Mouse (Mus musculus) small intestine, adult 2 months (tissue): Measurements from ENCODE around the gene Rtf2. TPM values are rescaled to one million over a fixed set of nuclear protein-coding genes. Genes with fewer than 3 reads are reported as not detected.
A peak's percentile ranks its signal among the peaks of the same experiment; 100 is the strongest.

ENCODE experiments used
- H3K27ac ChIP-seq: fragments of 200-500 bp; 2 replicates; pipeline ENCODE4 v1.5.1; 2012; ENCODE audit warnings: low read depth, low read length, control low read depth, inconsistent platforms; ENCODE audit not compliant: insufficient read depth
- H3K27me3 ChIP-seq: fragments of 200-500 bp; 2 replicates; pipeline ENCODE4 v1.6.1; 2012; ENCODE audit warnings: mild to moderate bottlenecking, moderate library complexity, low read length, inconsistent platforms; ENCODE audit not compliant: control insufficient read depth, insufficient read depth
- H3K36me3 ChIP-seq: fragments of 200-500 bp; 2 replicates; pipeline ENCODE4 v1.6.1; 2012; ENCODE audit warnings: mild to moderate bottlenecking, low read length, control low read depth, inconsistent platforms; ENCODE audit not compliant: control insufficient read depth, insufficient read depth
- H3K4me1 ChIP-seq: fragments of 200-500 bp; 2 replicates; pipeline ENCODE4 v1.6.1; 2012; ENCODE audit warnings: low read length, inconsistent platforms, mixed read lengths; ENCODE audit not compliant: control insufficient read depth, insufficient read depth, insufficient read length
- H3K4me3 ChIP-seq: fragments of 200-500 bp; 2 replicates; pipeline ENCODE4 v1.5.1; 2012; ENCODE audit warnings: low read depth, mild to moderate bottlenecking, control low read depth, inconsistent platforms, low read length, moderate library complexity
- CTCF ChIP-seq: fragments of 200-500 bp; IDR thresholded peaks from 2 replicates; pipeline ENCODE4 v1.5.1; 2012; ENCODE audit warnings: low read depth, mild to moderate bottlenecking, control low read depth, inconsistent platforms, low read length, moderate library complexity, mixed read lengths; ENCODE audit not compliant: insufficient replicate concordance, insufficient read length; ENCODE audit errors: extremely low read depth
- POLR2A ChIP-seq: fragments of 200-500 bp; IDR thresholded peaks from 2 replicates; pipeline ENCODE4 v1.6.1; 2012; ENCODE audit warnings: low read depth, mild to moderate bottlenecking, control low read depth, inconsistent platforms, low read length, moderate library complexity
- WGBS: fragments of 180-500 bp; shearing (Covaris S2); methylation state at CpG from one replicate; pipeline ENCODE4 v1.1.7; 2018; 5-methylcytosine and 5-hydroxymethylcytosine counted together
- polyA plus RNA-seq: library from polyadenylated mRNA; depleted of rRNA; stranded (reverse); fragments of >200 nt; gene quantifications from 2 replicates; pipeline ENCODE4 v1.2.3, GENCODE M21; 2012

Gene Rtf2
- polyA plus RNA-seq, 1 experiment: 35.9 TPM

DNA sequence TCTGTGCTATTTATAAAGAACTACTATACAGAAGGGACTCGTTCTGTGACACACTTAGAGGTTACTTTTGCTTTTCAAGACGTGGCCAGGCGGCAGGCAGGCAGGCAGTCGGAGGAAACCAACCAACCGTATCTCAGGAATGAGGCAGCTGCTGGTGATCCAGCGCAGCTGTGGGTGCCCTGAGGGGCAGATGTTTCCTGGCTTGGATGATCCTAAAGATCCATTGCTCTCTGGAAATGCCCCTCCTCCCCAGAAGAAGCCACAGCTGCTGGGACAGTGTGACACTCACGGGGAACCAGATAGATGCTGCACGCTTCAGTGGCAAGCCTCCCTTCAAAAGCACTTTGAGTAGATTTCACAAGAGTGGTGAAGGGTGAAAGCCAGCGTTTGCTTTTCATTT, 27.9 kb upstream of the Rtf2 start:
- no peaks in the 10 kb centered on the region for H3K4me1 ChIP-seq
- TF ChIP-seq CTCF (no peak), POLR2A (no peak)
- no peaks in the 10 kb centered on the region for H3K36me3 ChIP-seq
- 21% methylated on average over 9 of the region's 9 CpGs for WGBS
- H3K27ac ChIP-seq: no peak overlapping the region
- peak overlapping the region; percentile 15; the same call in 1 of the 2 replicates for H3K4me3 ChIP-seq
- H3K27me3 ChIP-seq: no peaks in the 10 kb centered on the region

DNA sequence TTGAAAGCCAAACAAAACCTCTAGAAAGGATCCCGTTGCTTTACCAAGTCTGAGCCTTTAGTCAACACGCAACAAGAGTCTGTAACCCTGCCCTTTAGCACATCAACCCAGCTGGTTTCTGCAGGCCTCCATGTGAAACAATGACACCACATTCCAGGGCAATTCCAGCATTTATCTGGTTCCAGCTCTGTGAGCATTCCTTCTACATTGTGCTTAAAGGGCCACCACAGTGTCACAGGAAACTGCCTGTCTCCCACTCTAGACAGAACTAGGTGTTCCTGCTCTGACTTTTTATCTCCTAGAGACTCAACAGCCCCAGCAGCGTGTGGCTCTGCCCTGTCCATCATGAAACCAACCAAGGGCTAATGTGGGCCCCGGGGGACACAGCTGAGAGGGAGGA, 27.1 kb upstream of the Rtf2 start:
- Histone ChIP-seq H3K27me3 (no peaks in the 10 kb centered on the region), H3K27ac (no peak overlapping the region), H3K36me3 (no peaks in the 10 kb centered on the region), H3K4me3 (no peak overlapping the region), H3K4me1 (no peaks in the 10 kb centered on the region)
- WGBS: 22% methylated on average over 4 of the region's 4 CpGs
- TF ChIP-seq POLR2A: no peak
- TF ChIP-seq CTCF: no peak

DNA sequence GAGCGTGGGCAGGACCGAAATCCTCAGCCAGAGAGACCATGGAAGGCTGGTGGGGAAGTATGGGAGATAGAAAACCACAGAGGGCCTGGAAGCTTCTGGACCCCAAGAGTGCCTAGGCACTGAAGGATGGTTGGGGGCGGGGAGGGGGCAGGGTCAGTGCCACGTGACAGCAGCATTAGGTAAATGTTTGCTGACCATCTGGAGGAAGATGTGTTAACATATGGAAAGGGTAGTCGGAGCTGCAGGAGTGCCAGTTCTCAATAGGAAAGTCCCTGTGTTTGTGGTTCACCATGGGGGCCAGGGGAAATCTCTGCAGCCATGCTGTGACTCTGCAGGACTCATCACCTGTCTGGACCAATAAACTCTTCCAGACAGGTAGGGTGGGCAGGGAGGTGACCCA, 26.5 kb upstream of the Rtf2 start:
- no peaks in the 10 kb centered on the region for H3K36me3 ChIP-seq
- no peak overlapping the region for H3K4me3 ChIP-seq
- TF ChIP-seq POLR2A: no peak
- no peak for TF ChIP-seq CTCF
- 50% methylated on average over 5 of the region's 5 CpGs for WGBS
- H3K27ac ChIP-seq: no peak overlapping the region
- H3K27me3 ChIP-seq: no peaks in the 10 kb centered on the region
- H3K4me1 ChIP-seq: no peaks in the 10 kb centered on the region

DNA sequence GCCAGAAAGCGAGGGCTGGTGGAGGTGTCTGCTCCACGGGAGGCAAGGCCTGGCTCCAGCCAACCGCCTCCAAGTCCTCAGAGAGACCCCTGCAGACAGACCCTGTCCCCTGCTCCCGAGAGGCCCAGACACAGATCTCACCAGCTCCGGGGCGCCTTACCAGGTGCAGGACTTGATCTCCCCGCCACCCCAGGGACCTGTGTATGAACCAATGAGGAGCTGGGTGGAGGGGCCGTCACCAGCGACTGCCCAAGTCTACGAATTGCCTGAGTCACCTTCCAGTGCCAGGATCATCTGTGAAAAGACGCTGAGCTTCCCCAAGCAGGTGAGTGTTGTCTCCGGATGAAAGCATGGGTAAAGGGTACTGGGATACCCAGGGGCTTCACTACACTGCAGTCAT, 24.1 kb upstream of the Rtf2 start:
- H3K4me3 ChIP-seq: no peak overlapping the region
- TF ChIP-seq POLR2A (no peak), CTCF (no peak)
- no peak overlapping the region for H3K27ac ChIP-seq
- 60% methylated on average over 12 of the region's 12 CpGs for WGBS
- no peaks in the 10 kb centered on the region for H3K4me1 ChIP-seq
- H3K36me3 ChIP-seq: no peaks in the 10 kb centered on the region
- no peaks in the 10 kb centered on the region for H3K27me3 ChIP-seq

DNA sequence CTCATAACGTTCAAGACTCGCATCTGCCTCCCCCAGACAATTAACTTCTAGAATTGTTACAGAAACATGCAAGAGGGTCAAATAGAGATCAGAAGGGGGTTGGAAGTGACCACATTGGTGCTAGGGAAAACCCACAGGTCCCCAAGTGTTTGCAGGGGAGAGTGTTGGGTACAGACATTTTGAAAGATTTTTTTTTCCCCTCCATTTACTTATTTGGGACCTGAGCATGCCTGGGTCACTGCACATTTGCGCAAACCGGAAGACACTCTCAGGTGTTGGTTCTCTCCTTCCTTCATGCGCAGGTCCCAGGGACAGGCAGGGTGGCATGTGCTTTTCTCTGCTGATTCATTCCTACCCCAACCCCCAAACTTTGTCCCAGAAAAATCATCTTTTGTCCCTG, 23.5 kb upstream of the Rtf2 start:
- no peaks in the 10 kb centered on the region for H3K36me3 ChIP-seq
- TF ChIP-seq POLR2A (no peak), CTCF (no peak)
- no peak overlapping the region for H3K27ac ChIP-seq
- no peaks in the 10 kb centered on the region for H3K27me3 ChIP-seq
- no peak overlapping the region for H3K4me3 ChIP-seq
- H3K4me1 ChIP-seq: no peaks in the 10 kb centered on the region
- 78% methylated on average over 5 of the region's 5 CpGs for WGBS

DNA sequence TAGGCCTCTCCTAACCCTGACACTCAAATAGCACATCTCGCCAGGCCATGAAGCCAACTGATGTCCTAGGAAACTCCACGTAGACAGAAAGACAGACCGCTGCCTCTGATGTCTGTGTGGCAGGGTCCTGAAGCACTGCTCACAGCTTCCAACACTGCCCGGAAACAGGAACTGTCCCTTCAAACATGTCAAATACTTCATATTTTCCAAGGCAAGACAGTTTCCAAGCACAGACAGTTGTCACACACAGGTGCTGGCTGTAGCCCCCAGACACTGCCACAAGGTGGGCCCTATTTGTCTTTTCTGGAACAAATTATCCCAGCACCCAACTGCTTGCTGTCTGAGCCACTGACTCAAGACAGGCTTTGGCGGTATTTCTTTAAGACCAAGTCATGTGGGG, 22.1 kb upstream of the Rtf2 start:
- H3K27ac ChIP-seq: no peak overlapping the region
- H3K4me1 ChIP-seq: no peaks in the 10 kb centered on the region
- no peaks in the 10 kb centered on the region for H3K27me3 ChIP-seq
- TF ChIP-seq POLR2A: no peak
- no peak for TF ChIP-seq CTCF
- H3K4me3 ChIP-seq: no peak overlapping the region
- 87% methylated on average over 5 of the region's 5 CpGs for WGBS
- H3K36me3 ChIP-seq: no peaks in the 10 kb centered on the region

DNA sequence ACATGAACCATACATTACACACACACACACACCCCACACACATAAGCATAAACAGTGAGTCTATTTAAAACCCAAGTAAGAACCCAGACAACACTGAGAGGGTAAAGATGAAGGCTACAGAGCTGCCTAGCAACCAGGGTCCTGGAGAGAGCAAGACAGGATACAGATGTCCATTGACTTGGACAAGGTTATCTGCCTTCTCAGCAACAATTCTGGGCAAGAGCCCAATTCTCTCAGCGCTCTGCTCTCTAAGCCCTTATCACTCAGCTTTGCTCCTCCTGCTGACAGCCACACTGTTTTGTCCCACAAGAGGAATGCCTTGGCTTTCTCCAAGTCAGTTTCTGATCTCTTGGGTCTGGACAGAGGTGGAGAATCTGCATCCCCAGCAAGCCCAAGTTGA, 9.7 kb upstream of the Rtf2 start:
- TF ChIP-seq CTCF: no peak
- no peak for TF ChIP-seq POLR2A
- H3K27ac ChIP-seq: no peak overlapping the region
- no peaks in the 10 kb centered on the region for H3K4me1 ChIP-seq
- no peaks in the 10 kb centered on the region for H3K36me3 ChIP-seq
- 19% methylated on average over 1 of the region's 1 CpGs for WGBS
- H3K4me3 ChIP-seq: no peak overlapping the region
- H3K27me3 ChIP-seq: no peaks in the 10 kb centered on the region

DNA sequence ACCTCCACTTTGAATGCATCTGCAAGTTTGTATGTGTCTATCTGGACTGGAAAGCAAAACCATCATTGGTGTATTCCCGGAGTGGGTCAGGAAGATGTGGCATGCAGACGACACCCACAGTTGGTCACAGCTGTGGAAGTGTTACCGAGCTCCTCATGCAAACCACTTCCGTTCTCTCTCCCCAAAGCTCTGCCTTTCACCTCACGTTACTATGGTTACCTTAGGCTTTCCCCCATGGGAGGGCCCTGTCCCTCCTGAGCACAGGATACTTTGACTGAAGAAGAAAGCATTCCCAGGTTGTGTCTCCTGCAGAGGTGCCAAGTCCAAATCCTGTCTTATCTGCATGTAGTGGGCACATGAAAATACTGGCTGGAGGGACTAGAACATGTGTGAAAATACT, 6.6 kb upstream of the Rtf2 start:
- 43% methylated on average over 5 of the region's 5 CpGs for WGBS
- no peaks in the 10 kb centered on the region for H3K4me1 ChIP-seq

More for the DNA sequence above, 6.6 kb upstream of the Rtf2 start:
- no peak for TF ChIP-seq POLR2A
- TF ChIP-seq CTCF: no peak
- no peak overlapping the region for H3K27ac ChIP-seq
- no peaks in the 10 kb centered on the region for H3K36me3 ChIP-seq
- no peaks in the 10 kb centered on the region for H3K27me3 ChIP-seq
- H3K4me3 ChIP-seq: no peak overlapping the region
